Mouse (Mus musculus): ENCODE results near the gene Olfml3. TPM values are rescaled to one million over a fixed set of nuclear protein-coding genes. Genes with fewer than 3 reads are reported as not detected.

Gene Olfml3
- polyA plus RNA-seq, 1 experiment from 2014 or later, result 4.8 TPM

DNA sequence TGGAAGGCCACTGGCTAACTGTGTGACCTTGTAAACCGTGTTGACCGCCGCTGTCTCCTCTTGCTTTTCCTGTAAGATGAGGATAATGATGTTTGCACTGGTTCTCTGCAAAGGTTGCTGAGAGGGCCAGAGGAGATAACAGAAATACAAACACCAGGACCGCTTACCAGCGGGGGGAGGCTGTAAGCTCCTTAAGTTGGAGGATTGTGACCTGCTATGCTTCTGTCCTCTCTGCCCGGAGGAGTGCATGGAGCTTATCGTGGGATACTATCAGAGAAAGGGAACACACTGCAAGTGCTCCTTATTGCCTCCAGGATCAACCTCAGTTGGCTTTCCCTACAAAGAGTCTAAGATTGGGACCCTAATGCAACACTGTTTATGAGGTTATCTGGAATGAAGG lies 65.1 kb downstream of the Olfml3 start:
- ATAC-seq (ENCODE audit: low FRiP score, low TSS enrichment), result no peak

More for the DNA sequence above, 65.1 kb downstream of the Olfml3 start:
- no peak overlapping the region for H3K27ac ChIP-seq (replicated peaks; ENCODE audit: low read depth, low read length)
- H3K9me3 ChIP-seq (ENCODE audit: control insufficient read depth, low read length), result no peaks in the 10 kb centered on the region
- WGBS, result 28% methylated on average over 7 of the region's 7 CpGs
- no peaks in the 10 kb centered on the region for H3K27me3 ChIP-seq (ENCODE audit: control insufficient read depth, insufficient read depth, low read length)
- DNase-seq, result no peak
- no peak overlapping the region for H3K9ac ChIP-seq (replicated peaks; ENCODE audit: low read length)
- no peaks in the 10 kb centered on the region for H3K36me3 ChIP-seq (ENCODE audit: control insufficient read depth, insufficient read depth, low read length)
- H3K4me2 ChIP-seq (ENCODE audit: low read length), result no peak overlapping the region
- no peak overlapping the region for H3K4me3 ChIP-seq (replicated peaks; ENCODE audit: low read depth, low read length)
- no peaks in the 10 kb centered on the region for H3K4me1 ChIP-seq (ENCODE audit: control insufficient read depth, insufficient read depth, low read length)

Other genes starting within 250 kb of the Olfml3 start
- gene Syt6, start 162.8 kb downstream of the Olfml3 start, polyA plus RNA-seq (2014; fragmentation: Nextera tagmentation; extraction: Ambion mirVana), result 21.1 and 22.8 TPM in 2 replicates
- gene Atg4a-ps, start 91.9 kb downstream of the Olfml3 start, polyA plus RNA-seq (2014; fragmentation: Nextera tagmentation; extraction: Ambion mirVana), result 0.20 TPM in 1 of 2 replicates, not detected in the other
- gene Gm10964, start 1.4 kb upstream of the Olfml3 start, polyA plus RNA-seq (2014; fragmentation: Nextera tagmentation; extraction: Ambion mirVana), result not detected in 2 replicates
- 18.9 and 22.1 TPM in 2 replicates for gene Hipk1, start 53.6 kb upstream of the Olfml3 start, polyA plus RNA-seq (2014; fragmentation: Nextera tagmentation; extraction: Ambion mirVana)
- 23.0 and 29.2 TPM in 2 replicates for gene Dclre1b, start 71.4 kb upstream of the Olfml3 start, polyA plus RNA-seq (2014; fragmentation: Nextera tagmentation; extraction: Ambion mirVana)
- 20.1 and 25.4 TPM in 2 replicates for gene Ap4b1, start 71.5 kb upstream of the Olfml3 start, polyA plus RNA-seq (2014; fragmentation: Nextera tagmentation; extraction: Ambion mirVana)
- 0.18 TPM in 1 of 2 replicates, not detected in the other for gene Gm43064, start 71.6 kb upstream of the Olfml3 start, polyA plus RNA-seq (2014; fragmentation: Nextera tagmentation; extraction: Ambion mirVana)
- 0.20 and 0.22 TPM in 2 replicates for gene Bcl2l15, start 94.6 kb upstream of the Olfml3 start, polyA plus RNA-seq (2014; fragmentation: Nextera tagmentation; extraction: Ambion mirVana)
- gene Ptpn22, start 121.8 kb upstream of the Olfml3 start, polyA plus RNA-seq (2014; fragmentation: Nextera tagmentation; extraction: Ambion mirVana), result 0.26 TPM in 2 replicates
- gene Rsbn1, start 176.1 kb upstream of the Olfml3 start, polyA plus RNA-seq (2014; fragmentation: Nextera tagmentation; extraction: Ambion mirVana), result 29.3 and 29.5 TPM in 2 replicates
- gene Phtf1, start 230.1 kb upstream of the Olfml3 start, polyA plus RNA-seq (2014; fragmentation: Nextera tagmentation; extraction: Ambion mirVana), result 24.7 and 35.9 TPM in 2 replicates

Measured in midbrain, embryonic 14.5 days (tissue).